ENCODE assay signal across 8 mouse cellular contexts in the genomic region with DNA sequence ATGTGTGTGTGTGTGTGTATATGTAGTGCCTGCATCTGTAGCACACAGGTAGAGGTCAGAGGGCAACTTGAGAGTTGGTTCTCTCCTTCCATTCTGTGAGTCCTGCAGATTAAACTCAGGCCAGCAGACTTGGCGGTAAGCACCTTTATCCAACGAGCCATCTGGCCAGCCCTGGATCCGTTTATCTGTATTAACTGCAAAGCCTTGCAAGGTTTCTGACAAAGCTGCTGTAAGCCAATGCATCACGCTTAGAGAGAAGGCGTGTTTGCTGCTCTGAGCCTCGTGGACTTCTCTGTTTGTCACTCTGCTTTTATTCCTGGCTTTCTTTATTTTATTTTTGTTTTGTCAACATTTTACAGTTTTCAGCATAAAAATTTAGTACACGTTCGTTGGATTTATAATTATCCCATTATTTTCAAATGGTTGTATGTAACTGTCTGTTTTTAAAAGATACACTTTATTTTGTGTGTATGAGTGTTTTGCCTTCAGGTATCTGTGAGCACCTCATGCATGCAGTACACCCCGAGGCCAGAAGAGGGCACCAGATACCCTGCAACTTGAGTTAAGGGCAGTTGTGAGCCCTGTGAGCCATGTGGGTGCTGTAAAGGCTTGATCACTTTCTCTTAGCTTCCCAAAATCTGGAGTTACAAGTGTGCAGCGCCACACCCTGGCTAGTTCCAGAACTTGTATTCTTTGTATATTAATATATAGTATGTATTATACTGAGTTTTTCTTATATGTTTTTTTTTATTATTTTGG. TPM values are rescaled to one million over a fixed set of nuclear protein-coding genes. Genes with fewer than 3 reads are reported as not detected.
A peak's percentile ranks its signal among the peaks of the same experiment; 100 is the strongest.
DNase-seq lines count a peak whose midpoint lies in the region; ATAC-seq and TF ChIP-seq lines count a peak whose summit lies in the region.

No protein-coding gene starts in this region.

- peak; percentile 92 for TF ChIP-seq CTCF in intestine, postnatal 0 days (IDR thresholded peaks at IDR 0.05; ENCODE audit: low read depth)

- H3K4me3 ChIP-seq in heart, embryonic 12.5 days: no peak overlapping the region
- no peak overlapping the region for H3K4me3 ChIP-seq in intestine, postnatal 0 days (ENCODE audit: low read depth, low read length)
- H3K4me3 ChIP-seq in midbrain, embryonic 13.5 days (replicated peaks): no peak overlapping the region

- no peaks in the 10 kb centered on the region for H3K9me3 ChIP-seq in heart, embryonic 12.5 days (replicated peaks)
- H3K9me3 ChIP-seq in intestine, postnatal 0 days (ENCODE audit: control insufficient read depth): no peaks in the 10 kb centered on the region
- H3K9me3 ChIP-seq in midbrain, embryonic 13.5 days: no peaks in the 10 kb centered on the region

- peak; percentile 87 to 94 for DNase-seq in heart, adult 18-20 months
- peak; percentile 75 to 92 for DNase-seq in cerebellum, postnatal 4 days (ENCODE audit: low spot score in 2 of 2)
- peak; percentile 91 for DNase-seq in gastrocnemius, adult 18-20 months (ENCODE audit: low spot score)
- peak; percentile 93 for DNase-seq in left cerebral cortex, postnatal 4 days
- peak; percentile 73 for DNase-seq in spleen, adult 12 weeks (ENCODE audit: low spot score)

- H3K9ac ChIP-seq in heart, embryonic 12.5 days: no peak overlapping the region
- H3K9ac ChIP-seq in intestine, postnatal 0 days (ENCODE audit: low read depth, low read length): no peak overlapping the region
- no peak overlapping the region for H3K9ac ChIP-seq in midbrain, embryonic 13.5 days (replicated peaks)

- H3K27ac ChIP-seq in heart, embryonic 12.5 days (ENCODE audit: poor library complexity, severe bottlenecking): no peak overlapping the region
- H3K27ac ChIP-seq in intestine, postnatal 0 days (ENCODE audit: low read depth, low read length): no peak overlapping the region
- H3K27ac ChIP-seq in midbrain, embryonic 13.5 days: no peak overlapping the region

- peaks cover 15% of the 10 kb centered on the region for H3K4me1 ChIP-seq in heart, embryonic 12.5 days (replicated peaks)
- H3K4me1 ChIP-seq in intestine, postnatal 0 days (replicated peaks; ENCODE audit: control insufficient read depth, insufficient read depth, low read length): no peaks in the 10 kb centered on the region
- no peaks in the 10 kb centered on the region for H3K4me1 ChIP-seq in midbrain, embryonic 13.5 days (replicated peaks)

- H3K27me3 ChIP-seq in heart, embryonic 12.5 days (replicated peaks): no peaks in the 10 kb centered on the region
- no peaks in the 10 kb centered on the region for H3K27me3 ChIP-seq in intestine, postnatal 0 days (replicated peaks; ENCODE audit: control insufficient read depth, insufficient read depth, low read length)
- no peaks in the 10 kb centered on the region for H3K27me3 ChIP-seq in midbrain, embryonic 13.5 days

- intact Hi-C loops in left cerebral cortex, postnatal 4 days (cut with DNase I): no loop called here

- no peak; the same call in 1 of the 2 replicates for ATAC-seq in heart, embryonic 12.5 days (ENCODE audit: insufficient number of reproducible peaks, low FRiP score)
- ATAC-seq in intestine, postnatal 0 days: peak; percentile 68; the same call in 1 of the 2 replicates
- ATAC-seq in midbrain, embryonic 13.5 days: peak; percentile 80

- WGBS in heart, embryonic 12.5 days: 54% methylated on average over 10 of the region's 10 CpGs
- 53% methylated on average over 10 of the region's 10 CpGs for WGBS in intestine, postnatal 0 days
- WGBS in midbrain, embryonic 13.5 days: 54% methylated on average over 10 of the region's 10 CpGs

- H3K36me3 ChIP-seq in heart, embryonic 12.5 days: peaks cover 57% of the 10 kb centered on the region
- H3K36me3 ChIP-seq in intestine, postnatal 0 days (ENCODE audit: control insufficient read depth, insufficient read depth): peaks cover 78% of the 10 kb centered on the region
- H3K36me3 ChIP-seq in midbrain, embryonic 13.5 days: peaks cover 79% of the 10 kb centered on the region

- H3K4me2 ChIP-seq in heart, embryonic 12.5 days: no peak overlapping the region
- H3K4me2 ChIP-seq in intestine, postnatal 0 days (replicated peaks; ENCODE audit: low read depth): no peak overlapping the region
- H3K4me2 ChIP-seq in midbrain, embryonic 13.5 days (replicated peaks): no peak overlapping the region

RNA-seq across cellular contexts. Expression of gene Plekhb2, which starts 17.2 kb away (rescaled TPM):
- total RNA-seq in heart, adult 18-20 months (2021): 100 to 1,000 TPM; 127 to 145 TPM
- 64.2 and 67.3 TPM in 2 replicates for polyA plus RNA-seq in heart, embryonic 12.5 days (2016; fragmentation: Nextera tagmentation; extraction: Ambion mirVana)
- 10 to 100 TPM; 49.8 to 62.4 TPM for total RNA-seq in gastrocnemius, adult 18-20 months (2021)
- 191 and 206 TPM in 2 replicates for polyA plus RNA-seq in intestine, postnatal 0 days (2015; fragmentation: Nextera tagmentation; extraction: Ambion mirVana)
- total RNA-seq in left cerebral cortex, postnatal 4 days (2021): 100 to 1,000 TPM; 125 to 130 TPM
- 59.4 and 62.7 TPM in 2 replicates for polyA plus RNA-seq in midbrain, embryonic 13.5 days (2015; fragmentation: Nextera tagmentation; extraction: Ambion mirVana)

RNA-seq across cellular contexts. Expression of gene Fam168b, which starts 24.1 kb away (rescaled TPM):
- 10 to 100 TPM; 47.9 to 49.6 TPM for total RNA-seq in heart, adult 18-20 months (2021)
- 65.7 and 69.2 TPM in 2 replicates for polyA plus RNA-seq in heart, embryonic 12.5 days (2016; fragmentation: Nextera tagmentation; extraction: Ambion mirVana)
- total RNA-seq in gastrocnemius, adult 18-20 months (2021): 10 to 100 TPM; 23.9 to 31.3 TPM
- 22.4 and 23.6 TPM in 2 replicates for polyA plus RNA-seq in intestine, postnatal 0 days (2015; fragmentation: Nextera tagmentation; extraction: Ambion mirVana)
- total RNA-seq in left cerebral cortex, postnatal 4 days (2021): 100 to 1,000 TPM; 251 to 255 TPM
- polyA plus RNA-seq in midbrain, embryonic 13.5 days (2015; fragmentation: Nextera tagmentation; extraction: Ambion mirVana): 131 and 143 TPM in 2 replicates

Comparison
In these comparisons a context has a peak if more than half of its experiments do, and no peak if none do; other contexts are left out.
1. RNA of gene Fam168b, which starts 24.1 kb away (total RNA-seq): 251 to 255 TPM in left cerebral cortex, postnatal 4 days; 47.9 to 49.6 TPM in heart, adult 18-20 months and 23.9 to 31.3 TPM in gastrocnemius, adult 18-20 months; every median in the first group is over 4 times any median in the second.
2. Peak in every context shown above with its lines, with median percentiles within 50 percentile points of each other: DNase-seq.